Mouse (Mus musculus) limb, embryonic 14.5 days (tissue): ENCODE data around the gene Thtpa. TPM values are rescaled to one million over a fixed set of nuclear protein-coding genes. Genes with fewer than 3 reads are reported as not detected.
A peak's percentile ranks its signal among the peaks of the same experiment; 100 is the strongest.

ENCODE experiments used
- ATAC-seq: fragments of 200-750 bp; cut with Nextera tagmentation; 2 replicates; pipeline ENCODE4 v1.8.0; 2017; ENCODE audit warnings: low read depth, moderate number of reproducible peaks, moderate TSS enrichment; ENCODE audit not compliant: low FRiP score
- DNase-seq: peaks from one replicate; pipeline ENCODE4 v3.0.0-alpha.2; 2015; ENCODE audit warnings: low spot score
- H3K27ac ChIP-seq: fragments of 300-500 bp; sonication (generic); replicated peaks from 2 replicates; pipeline ENCODE4 v1.5.1; 2014; ENCODE audit warnings: low read depth, mild to moderate bottlenecking, low read length, moderate library complexity, mixed read lengths
- H3K27me3 ChIP-seq: fragments of 300-500 bp; sonication (generic); 2 replicates; pipeline ENCODE4 v1.6.1; 2014; ENCODE audit warnings: low read length, mixed read lengths; ENCODE audit not compliant: control insufficient read depth, insufficient read depth
- H3K36me3 ChIP-seq: fragments of 300-500 bp; sonication (generic); 2 replicates; pipeline ENCODE4 v1.6.1; 2014; ENCODE audit warnings: mild to moderate bottlenecking, low read length, moderate library complexity, mixed read lengths; ENCODE audit not compliant: control insufficient read depth, insufficient read depth
- H3K4me1 ChIP-seq: fragments of 300-500 bp; sonication (generic); 2 replicates; pipeline ENCODE4 v1.6.1; 2014; ENCODE audit warnings: antibody characterized with exemption, low read length, mixed read lengths; ENCODE audit not compliant: control insufficient read depth, insufficient read depth
- H3K4me2 ChIP-seq: fragments of 300-500 bp; sonication (generic); replicated peaks from 2 replicates; pipeline ENCODE4 v1.6.1; 2014; ENCODE audit warnings: low read depth, mild to moderate bottlenecking, low read length, moderate library complexity; ENCODE audit not compliant: severe bottlenecking
- H3K4me3 ChIP-seq: fragments of 300-500 bp; sonication (generic); replicated peaks from 2 replicates; pipeline ENCODE4 v1.5.1; 2014; ENCODE audit warnings: low read length
- H3K9ac ChIP-seq: fragments of 300-500 bp; sonication (generic); 2 replicates; pipeline ENCODE4 v1.6.1; 2014; ENCODE audit warnings: mild to moderate bottlenecking, low read depth, low read length, moderate library complexity; ENCODE audit not compliant: severe bottlenecking
- H3K9me3 ChIP-seq: fragments of 300-500 bp; sonication (generic); 2 replicates; pipeline ENCODE4 v1.6.1; 2016; ENCODE audit warnings: low read length; ENCODE audit not compliant: control insufficient read depth
- POLR2A ChIP-seq: fragments of 200-500 bp; IDR thresholded peaks from 2 replicates; pipeline ENCODE4 v1.8.0; 2012; ENCODE audit warnings: inconsistent platforms, mild to moderate bottlenecking, moderate library complexity, borderline replicate concordance; ENCODE audit not compliant: insufficient read depth, insufficient read length; ENCODE audit errors: extremely low read depth
- WGBS: fragments of 180-500 bp; shearing (Covaris S2); extraction: QIAGEN DNeasy Blood & Tissue Kit; methylation state at CpG from one replicate; pipeline ENCODE4 v1.1.7; 2014; 5-methylcytosine and 5-hydroxymethylcytosine counted together
- polyA plus RNA-seq, 2 experiments: library from polyadenylated mRNA; depleted of rRNA in 1 of 2; stranded (reverse) in 1 of 2; unstranded in 1 of 2; fragments of >200 nt; fragmentation: Nextera tagmentation in 1 of 2; extraction: Ambion mirVana in 1 of 2; gene quantifications; 2 replicates each; pipeline versions ENCODE4 v1.2.1 to v1.2.3; 2012 to 2014

Thtpa gene
- polyA plus RNA-seq, 2 experiments, result 11.9 to 19.9 TPM

DNA sequence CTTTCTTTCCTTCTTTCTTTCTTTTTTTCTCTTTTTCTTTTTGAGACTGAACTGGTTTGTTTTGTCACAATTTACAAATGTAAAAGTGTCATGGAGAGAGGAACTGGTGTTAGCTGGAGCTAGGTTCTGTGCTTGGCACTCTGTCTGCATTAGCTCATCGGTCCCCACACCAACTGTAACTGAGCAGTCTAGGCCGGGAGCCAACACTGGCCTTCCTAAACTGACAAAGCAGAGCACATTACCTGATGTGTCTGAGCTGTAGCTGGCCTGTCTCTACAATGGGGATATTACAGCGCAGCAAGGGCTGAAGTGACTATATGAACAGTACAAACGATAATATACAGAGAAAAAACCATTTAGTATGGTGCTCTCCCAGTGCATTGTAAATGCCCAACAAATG, 24.3 kb downstream of the Thtpa start:
- no peak for ATAC-seq
- Histone ChIP-seq H3K4me3 (no peak overlapping the region), H3K9ac (no peak overlapping the region), H3K9me3 (no peaks in the 10 kb centered on the region), H3K27ac (no peak overlapping the region), H3K27me3 (peaks cover 28% of the 10 kb centered on the region), H3K36me3 (no peaks in the 10 kb centered on the region), H3K4me2 (no peak overlapping the region), H3K4me1 (peaks cover 24% of the 10 kb centered on the region)
- peak; percentile 30 for DNase-seq
- WGBS, result 79% methylated on average over 4 of the region's 4 CpGs
- no peak for TF ChIP-seq POLR2A

DNA sequence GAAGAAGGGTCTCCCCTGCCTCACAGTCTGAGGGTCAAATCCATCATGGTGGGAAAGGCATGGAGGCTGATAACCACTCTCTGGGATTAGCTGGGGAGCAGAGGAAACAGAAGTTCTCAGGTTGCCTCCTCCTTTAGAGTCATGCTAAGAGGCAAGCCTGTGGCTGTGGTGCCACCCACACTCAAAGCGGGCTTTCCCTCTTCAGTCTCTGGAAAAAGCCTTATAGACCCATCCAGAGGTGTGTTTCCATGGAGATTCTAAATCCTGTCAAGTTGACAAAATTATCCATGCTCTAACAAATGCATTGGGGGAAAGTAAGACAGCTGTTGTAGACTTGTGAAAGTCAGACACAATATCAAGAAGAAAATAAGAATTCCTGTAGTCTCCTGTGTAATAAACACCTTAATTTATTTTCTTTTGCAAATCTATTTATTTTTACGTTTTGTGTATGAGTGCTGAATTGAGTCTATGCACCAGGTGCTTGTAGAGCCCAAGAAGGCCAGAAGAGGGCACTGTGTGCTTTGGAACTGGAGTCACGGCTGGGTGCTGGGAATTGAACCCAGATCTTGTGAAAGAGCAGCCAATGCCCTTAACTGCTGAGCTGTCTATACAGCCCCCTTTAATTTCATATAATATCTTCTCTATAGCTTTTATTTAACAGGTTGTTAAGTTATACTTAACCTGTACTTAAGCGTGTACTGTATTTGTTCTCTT, 25.0 kb downstream of the Thtpa start:
- TF ChIP-seq POLR2A, result no peak
- H3K27ac ChIP-seq, result no peak overlapping the region
- H3K27me3 ChIP-seq, result peaks cover 21% of the 10 kb centered on the region
- H3K4me3 ChIP-seq, result no peak overlapping the region
- H3K9ac ChIP-seq, result no peak overlapping the region
- no peaks in the 10 kb centered on the region for H3K9me3 ChIP-seq
- H3K4me2 ChIP-seq, result no peak overlapping the region
- peaks cover 24% of the 10 kb centered on the region for H3K4me1 ChIP-seq
- 66% methylated on average over 4 of the region's 4 CpGs for WGBS
- ATAC-seq, result no peak
- DNase-seq, result no peak
- no peaks in the 10 kb centered on the region for H3K36me3 ChIP-seq

DNA sequence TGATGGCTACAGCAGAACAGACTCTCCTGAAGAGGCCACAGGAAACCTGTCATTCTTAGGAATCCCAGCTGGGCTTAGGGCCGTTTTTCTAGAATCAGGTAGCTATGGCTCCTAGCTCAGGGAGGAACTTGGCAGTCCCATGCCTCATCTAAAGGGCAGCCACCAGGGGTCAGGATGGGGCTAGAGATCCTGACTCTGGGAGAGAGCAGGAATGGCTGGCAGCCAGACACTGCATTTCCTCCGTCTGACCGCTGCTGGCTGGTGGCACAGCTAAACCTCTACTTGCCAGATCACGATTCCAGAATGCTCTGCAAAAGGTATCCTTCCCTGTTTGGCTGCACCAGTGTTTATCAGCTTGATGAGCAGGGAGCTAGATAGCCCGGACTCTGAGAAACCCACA, 27.4 kb downstream of the Thtpa start:
- ATAC-seq, result peak; percentile 85
- no peak overlapping the region for H3K4me3 ChIP-seq
- H3K27ac ChIP-seq, result no peak overlapping the region
- H3K36me3 ChIP-seq, result no peaks in the 10 kb centered on the region
- H3K9ac ChIP-seq, result 0 out of 2 replicates have a peak overlapping the region, but pooled peaks have one; percentile 13
- no peaks in the 10 kb centered on the region for H3K9me3 ChIP-seq
- TF ChIP-seq POLR2A, result no peak
- H3K27me3 ChIP-seq, result peaks cover 2% of the 10 kb centered on the region; the same call in 1 of the 2 replicates
- DNase-seq, result peak; percentile 95
- WGBS, result 6% methylated on average over 5 of the region's 5 CpGs
- peak overlapping the region; percentile 40 for H3K4me2 ChIP-seq
- H3K4me1 ChIP-seq, result peaks cover 13% of the 10 kb centered on the region

DNA sequence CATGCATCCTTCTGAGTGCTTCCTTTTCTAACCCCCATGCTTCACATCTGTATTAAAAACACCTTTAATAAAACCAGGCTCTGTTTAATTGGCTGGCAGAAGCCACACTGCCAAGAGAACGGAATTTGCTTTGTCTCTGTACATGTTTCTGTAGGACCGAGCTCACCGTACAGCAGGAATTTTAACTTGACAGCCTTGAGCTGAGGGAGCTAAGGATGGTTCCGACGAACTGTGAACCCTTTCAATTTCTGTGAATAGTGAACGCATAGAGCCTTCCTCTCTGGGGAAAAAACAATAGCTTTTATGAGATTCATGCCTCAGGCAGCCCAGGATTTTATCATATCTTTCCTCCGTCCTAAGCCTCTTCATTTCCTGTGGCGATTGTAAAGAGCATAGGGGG, 27.8 kb downstream of the Thtpa start:
- peaks cover 13% of the 10 kb centered on the region for H3K4me1 ChIP-seq
- H3K4me3 ChIP-seq, result no peak overlapping the region
- TF ChIP-seq POLR2A, result no peak
- H3K9ac ChIP-seq, result 0 out of 2 replicates have a peak overlapping the region, but pooled peaks have one; percentile 13
- H3K27ac ChIP-seq, result no peak overlapping the region
- H3K27me3 ChIP-seq, result no peaks in the 10 kb centered on the region
- WGBS, result 19% methylated on average over 8 of the region's 8 CpGs
- H3K36me3 ChIP-seq, result no peaks in the 10 kb centered on the region
- H3K9me3 ChIP-seq, result no peaks in the 10 kb centered on the region
- peak; percentile 19 for DNase-seq
- peak; percentile 38 for ATAC-seq
- peak overlapping the region; percentile 40 for H3K4me2 ChIP-seq

DNA sequence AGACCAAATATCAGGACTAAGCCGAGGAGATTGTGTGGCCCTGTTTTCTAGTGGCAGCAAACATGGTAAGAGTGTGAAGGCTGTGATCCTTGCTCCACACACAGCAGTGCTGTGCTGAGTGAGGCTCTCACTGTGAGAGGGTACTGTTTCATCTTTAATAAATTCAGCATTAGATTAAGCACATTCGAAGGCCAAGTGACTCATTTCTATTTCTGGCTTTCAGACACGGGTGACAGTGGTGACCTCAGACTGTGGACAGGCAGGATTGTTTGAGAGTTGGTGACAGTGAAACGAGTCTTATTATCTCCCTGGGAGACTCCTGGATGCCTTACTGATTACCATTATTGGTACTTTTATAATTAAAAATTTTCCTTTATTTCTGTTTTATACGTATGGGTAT, 31.1 kb downstream of the Thtpa start:
- TF ChIP-seq POLR2A, result no peak
- Histone ChIP-seq H3K27me3 (no peaks in the 10 kb centered on the region), H3K4me3 (no peak overlapping the region), H3K4me1 (peaks cover 13% of the 10 kb centered on the region), H3K27ac (no peak overlapping the region), H3K4me2 (no peak overlapping the region), H3K9ac (no peak overlapping the region), H3K9me3 (no peaks in the 10 kb centered on the region), H3K36me3 (no peaks in the 10 kb centered on the region)
- WGBS, result 82% methylated on average over 5 of the region's 5 CpGs
- ATAC-seq (no peak), DNase-seq (no peak)
